Mouse (Mus musculus): Measurements from ENCODE around the gene Fbxl8.
"Not testable (repeated sequence)": the region's sequence is repeated elsewhere in the genome, so short reads cannot be mapped to it uniquely, and the experiment has no call there.

GRCm38 (mm10) chr8:105232321-105232693, 32.1 kb upstream of the Fbxl8 start:
- TF ChIP-seq GATA1 (IDR thresholded peaks at IDR 0.05; ENCODE audit: borderline replicate concordance, low read length); FLI1 (IDR thresholded peaks at IDR 0.05; ENCODE audit: low read length): not testable (repeated sequence)

Measured in megakaryocyte, embryonic 14.5 days (primary cell).